Mouse (Mus musculus) midbrain, embryonic 15.5 days (tissue): ENCODE measurements around the gene Me1. TPM values are rescaled to one million over a fixed set of nuclear protein-coding genes. Genes with fewer than 3 reads are reported as not detected.

Experiments used
- ATAC-seq: fragments of 200-750 bp; cut with Nextera tagmentation; replicated peaks from 2 replicates; pipeline ENCODE4 v1.8.0; 2017; ENCODE audit warnings: moderate TSS enrichment
- H3K27ac ChIP-seq: fragments of 300-500 bp; sonication (generic); 2 replicates; pipeline ENCODE4 v1.5.1; 2015; ENCODE audit warnings: mild to moderate bottlenecking, inconsistent platforms
- H3K27me3 ChIP-seq: fragments of 300-500 bp; sonication (generic); replicated peaks from 2 replicates; pipeline ENCODE4 v1.6.1; 2015; ENCODE audit warnings: inconsistent platforms
- H3K36me3 ChIP-seq: fragments of 300-500 bp; sonication (generic); replicated peaks from 2 replicates; pipeline ENCODE4 v1.6.1; 2015; ENCODE audit warnings: inconsistent platforms
- H3K4me1 ChIP-seq: fragments of 300-500 bp; sonication (generic); 2 replicates; pipeline ENCODE4 v1.6.1; 2015; ENCODE audit warnings: inconsistent platforms
- H3K4me2 ChIP-seq: fragments of 300-500 bp; sonication (generic); 2 replicates; pipeline ENCODE4 v1.6.1; 2015; ENCODE audit warnings: inconsistent platforms, mild to moderate bottlenecking, moderate library complexity
- H3K4me3 ChIP-seq: fragments of 300-500 bp; sonication (generic); 2 replicates; pipeline ENCODE4 v1.5.1; 2015; ENCODE audit warnings: mild to moderate bottlenecking, inconsistent platforms
- H3K9ac ChIP-seq: fragments of 300-500 bp; sonication (generic); 2 replicates; pipeline ENCODE4 v1.6.1; 2015; ENCODE audit warnings: mild to moderate bottlenecking, inconsistent platforms
- H3K9me3 ChIP-seq: fragments of 300-500 bp; sonication (generic); 2 replicates; pipeline ENCODE4 v1.6.1; 2016; ENCODE audit warnings: inconsistent platforms
- WGBS: fragments of 180-500 bp; shearing (Covaris S2); methylation state at CpG from one replicate; pipeline ENCODE4 v1.1.7; 2015; ENCODE audit warnings: mixed read lengths; 5-methylcytosine and 5-hydroxymethylcytosine counted together
- polyA plus RNA-seq: library from polyadenylated mRNA; unstranded; fragments of >200 nt; fragmentation: Nextera tagmentation; extraction: Ambion mirVana; gene quantifications from 2 replicates; pipeline ENCODE4 v1.2.1, GENCODE M21; 2015

Me1 gene
- polyA plus RNA-seq, 1 experiment from 2014 or later: 40.6 TPM

- no peaks in the 10 kb centered on the region for H3K36me3 ChIP-seq
- no peaks in the 10 kb centered on the region for H3K9me3 ChIP-seq
- no peaks in the 10 kb centered on the region; the same call in 1 of the 2 replicates for H3K4me1 ChIP-seq
- H3K27ac ChIP-seq: peak overlapping the region; percentile 52; the same call in 1 of the 2 replicates
- no peaks in the 10 kb centered on the region for H3K27me3 ChIP-seq
- H3K9ac ChIP-seq: no peak overlapping the region
- WGBS: 64% methylated on average over 5 of the region's 5 CpGs
- H3K4me2 ChIP-seq: no peak overlapping the region
- ATAC-seq: peak; percentile 34
- H3K4me3 ChIP-seq: no peak overlapping the region
Measured at GRCm38 (mm10) chr9:86726381-86726720, 30.6 kb upstream of the Me1 start.

GRCm38 (mm10) chr9:86725604-86726380 is 30.0 kb upstream of the Me1 start:
- ATAC-seq: peak; percentile 77
- 40% methylated on average over 7 of the region's 7 CpGs for WGBS

GRCm38 (mm10) chr9:86725066-86725465 is 29.3 kb upstream of the Me1 start:
- no peak for ATAC-seq
- Histone ChIP-seq H3K36me3 (no peaks in the 10 kb centered on the region), H3K27ac (peak overlapping the region; percentile 52; the same call in 1 of the 2 replicates), H3K4me2 (no peak overlapping the region), H3K9me3 (no peaks in the 10 kb centered on the region), H3K9ac (no peak overlapping the region), H3K4me1 (no peaks in the 10 kb centered on the region; the same call in 1 of the 2 replicates), H3K27me3 (no peaks in the 10 kb centered on the region), H3K4me3 (no peak overlapping the region)
- WGBS: 95% methylated on average over 4 of the region's 4 CpGs

More at GRCm38 (mm10) chr9:86725604-86726380, 30.0 kb upstream of the Me1 start:
- no peak overlapping the region for H3K9ac ChIP-seq
- no peaks in the 10 kb centered on the region for H3K36me3 ChIP-seq
- H3K4me3 ChIP-seq: no peak overlapping the region
- no peak overlapping the region for H3K4me2 ChIP-seq
- H3K27me3 ChIP-seq: no peaks in the 10 kb centered on the region
- H3K9me3 ChIP-seq: no peaks in the 10 kb centered on the region
- peak overlapping the region; percentile 52 for H3K27ac ChIP-seq
- no peaks in the 10 kb centered on the region; the same call in 1 of the 2 replicates for H3K4me1 ChIP-seq

DNA sequence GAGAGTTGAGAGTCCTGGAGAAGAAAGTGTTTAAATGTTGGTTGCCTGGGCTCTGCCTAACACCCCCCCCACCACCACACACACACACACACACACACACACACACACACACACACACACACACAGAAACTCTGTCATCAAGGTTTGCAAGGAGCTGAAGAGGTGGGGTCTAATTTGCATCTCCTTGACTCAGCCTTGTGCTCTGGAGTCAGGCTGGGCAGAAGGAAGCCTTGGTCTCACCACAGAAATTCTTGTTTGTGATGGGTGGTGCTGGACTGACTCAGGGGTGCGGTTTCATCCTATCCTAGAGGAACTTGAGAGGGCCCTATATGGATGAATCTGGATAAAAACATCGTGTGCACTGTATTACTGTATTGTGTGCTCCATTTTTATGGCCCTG is 25.0 kb upstream of the Me1 start:
- no peak for ATAC-seq
- no peak overlapping the region for H3K9ac ChIP-seq
- no peaks in the 10 kb centered on the region for H3K36me3 ChIP-seq
- H3K27ac ChIP-seq: no peak overlapping the region
- no peak overlapping the region for H3K4me2 ChIP-seq
- H3K4me1 ChIP-seq: no peaks in the 10 kb centered on the region; the same call in 1 of the 2 replicates
- H3K9me3 ChIP-seq: no peaks in the 10 kb centered on the region
- no peak overlapping the region for H3K4me3 ChIP-seq
- WGBS: 84% methylated on average over 2 of the region's 2 CpGs
- H3K27me3 ChIP-seq: no peaks in the 10 kb centered on the region

DNA sequence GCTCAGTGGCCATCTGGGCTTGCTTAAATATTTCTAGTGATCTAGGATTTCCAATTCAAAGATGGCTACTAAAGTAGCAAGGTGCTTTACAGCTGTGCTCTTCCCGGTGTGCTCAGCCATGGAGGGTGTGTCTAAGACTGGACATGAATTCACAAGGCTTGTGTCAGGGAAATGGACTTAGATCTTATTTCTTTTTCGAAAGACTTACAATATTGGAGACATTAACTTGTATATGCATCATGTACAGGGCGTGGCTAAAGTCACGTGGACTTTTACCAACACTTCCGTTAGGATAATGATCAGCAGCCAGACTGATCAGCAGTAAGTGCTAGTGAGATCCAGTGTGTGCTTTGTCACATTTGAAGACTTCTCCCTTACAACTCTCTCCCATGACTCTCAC is 24.5 kb upstream of the Me1 start:
- Histone ChIP-seq H3K4me2 (no peak overlapping the region), H3K36me3 (no peaks in the 10 kb centered on the region), H3K27me3 (no peaks in the 10 kb centered on the region), H3K9ac (no peak overlapping the region), H3K9me3 (no peaks in the 10 kb centered on the region), H3K4me3 (no peak overlapping the region), H3K4me1 (no peaks in the 10 kb centered on the region), H3K27ac (no peak overlapping the region)
- WGBS: 92% methylated on average over 5 of the region's 5 CpGs
- ATAC-seq: no peak

GRCm38 (mm10) chr9:86717119-86717518 is 21.4 kb upstream of the Me1 start:
- H3K9me3 ChIP-seq: no peaks in the 10 kb centered on the region
- WGBS: 80% methylated on average over 5 of the region's 5 CpGs
- no peaks in the 10 kb centered on the region for H3K36me3 ChIP-seq
- H3K27ac ChIP-seq: no peak overlapping the region
- H3K27me3 ChIP-seq: no peaks in the 10 kb centered on the region
- H3K4me2 ChIP-seq: no peak overlapping the region
- no peaks in the 10 kb centered on the region for H3K4me1 ChIP-seq
- no peak overlapping the region for H3K4me3 ChIP-seq
- ATAC-seq: no peak
- H3K9ac ChIP-seq: no peak overlapping the region

DNA sequence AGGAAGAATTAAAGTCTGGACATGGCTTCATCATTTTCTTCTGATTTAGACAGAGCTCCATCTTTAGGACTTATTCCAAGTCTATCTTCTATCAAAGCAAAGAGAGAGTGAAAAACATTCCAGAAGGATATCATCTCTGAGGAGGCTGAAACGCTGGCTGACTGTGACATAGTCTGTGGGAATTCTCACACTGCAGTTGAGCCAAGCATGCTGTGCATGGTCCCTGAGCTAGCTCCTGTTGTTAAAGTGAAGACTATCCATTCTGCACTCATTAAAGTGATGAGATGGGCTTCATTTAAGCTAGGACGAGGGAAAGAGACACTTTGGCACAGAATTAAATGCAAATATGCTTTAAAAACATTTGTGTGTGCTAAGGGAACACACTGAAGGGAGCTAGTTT is 20.8 kb upstream of the Me1 start:
- 66% methylated on average over 2 of the region's 2 CpGs for WGBS
- H3K9ac ChIP-seq: no peak overlapping the region
- H3K4me3 ChIP-seq: no peak overlapping the region
- H3K9me3 ChIP-seq: no peaks in the 10 kb centered on the region
- no peaks in the 10 kb centered on the region for H3K4me1 ChIP-seq
- ATAC-seq: no peak
- no peak overlapping the region for H3K27ac ChIP-seq
- no peak overlapping the region for H3K4me2 ChIP-seq
- no peaks in the 10 kb centered on the region for H3K36me3 ChIP-seq
- no peaks in the 10 kb centered on the region for H3K27me3 ChIP-seq

GRCm38 (mm10) chr9:86714089-86714488 is 18.3 kb upstream of the Me1 start:
- Histone ChIP-seq H3K4me3 (no peak overlapping the region), H3K36me3 (no peaks in the 10 kb centered on the region), H3K9ac (no peak overlapping the region), H3K4me2 (no peak overlapping the region), H3K27ac (no peak overlapping the region), H3K9me3 (no peaks in the 10 kb centered on the region), H3K4me1 (no peaks in the 10 kb centered on the region), H3K27me3 (no peaks in the 10 kb centered on the region)
- ATAC-seq: no peak
- WGBS: 86% methylated on average over 3 of the region's 3 CpGs

DNA sequence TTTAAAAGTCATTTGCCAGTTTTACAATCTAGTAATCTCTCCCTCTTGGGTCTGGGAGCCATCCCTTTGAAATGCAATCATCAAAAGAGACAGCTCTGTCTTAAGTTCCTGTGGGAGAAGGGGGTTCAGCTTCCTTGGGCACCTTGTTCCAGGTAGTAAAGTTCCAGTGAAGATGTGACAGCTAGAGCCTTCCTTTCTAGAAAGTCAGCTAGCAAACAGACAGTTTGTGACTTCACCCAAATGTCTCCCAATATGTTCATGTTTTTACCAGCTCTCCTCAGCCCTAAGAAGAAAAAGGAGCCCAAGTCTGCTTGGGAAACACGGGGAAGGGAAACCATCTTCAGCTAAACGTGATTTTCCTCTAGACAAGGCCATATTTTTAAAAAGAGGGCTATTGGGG is 16.9 kb upstream of the Me1 start:
- H3K4me3 ChIP-seq: no peak overlapping the region
- H3K27me3 ChIP-seq: no peaks in the 10 kb centered on the region
- no peak for ATAC-seq
- no peak overlapping the region for H3K27ac ChIP-seq
- no peaks in the 10 kb centered on the region for H3K36me3 ChIP-seq
- no peaks in the 10 kb centered on the region for H3K4me1 ChIP-seq
- no peaks in the 10 kb centered on the region for H3K9me3 ChIP-seq
- H3K4me2 ChIP-seq: no peak overlapping the region
- no peak overlapping the region for H3K9ac ChIP-seq
- 78% methylated on average over 2 of the region's 2 CpGs for WGBS

- Histone ChIP-seq H3K4me3 (no peak overlapping the region), H3K4me1 (no peaks in the 10 kb centered on the region), H3K9ac (no peak overlapping the region), H3K27ac (no peak overlapping the region), H3K9me3 (no peaks in the 10 kb centered on the region), H3K4me2 (no peak overlapping the region), H3K36me3 (no peaks in the 10 kb centered on the region), H3K27me3 (no peaks in the 10 kb centered on the region)
- ATAC-seq: no peak
- WGBS: 94% methylated on average over 2 of the region's 2 CpGs
Measured at GRCm38 (mm10) chr9:86710091-86710634, 14.4 kb upstream of the Me1 start.

DNA sequence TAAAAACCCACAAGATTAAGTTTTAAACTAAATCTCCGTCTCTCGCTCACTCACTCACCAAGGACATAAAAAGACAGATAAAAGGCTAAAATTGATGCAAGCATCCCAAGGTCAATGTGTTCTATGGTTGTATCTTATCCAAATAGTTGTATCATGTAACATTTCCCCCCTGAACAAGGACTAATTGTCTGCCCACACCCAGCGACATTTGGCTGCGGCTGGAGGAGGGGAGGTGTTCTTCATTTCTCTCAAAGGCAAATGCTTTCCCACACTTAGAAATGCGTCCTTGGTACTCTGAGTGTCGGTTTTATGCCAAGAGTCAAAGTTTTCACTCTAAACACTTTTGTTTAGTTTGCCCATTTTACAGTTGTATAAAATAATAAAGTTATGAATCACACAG is 13.2 kb upstream of the Me1 start:
- Histone ChIP-seq H3K27ac (no peak overlapping the region), H3K27me3 (no peaks in the 10 kb centered on the region), H3K36me3 (no peaks in the 10 kb centered on the region), H3K9me3 (no peaks in the 10 kb centered on the region), H3K4me3 (no peak overlapping the region), H3K4me2 (no peak overlapping the region), H3K4me1 (no peaks in the 10 kb centered on the region), H3K9ac (no peak overlapping the region)
- WGBS: 79% methylated on average over 6 of the region's 6 CpGs
- no peak for ATAC-seq

DNA sequence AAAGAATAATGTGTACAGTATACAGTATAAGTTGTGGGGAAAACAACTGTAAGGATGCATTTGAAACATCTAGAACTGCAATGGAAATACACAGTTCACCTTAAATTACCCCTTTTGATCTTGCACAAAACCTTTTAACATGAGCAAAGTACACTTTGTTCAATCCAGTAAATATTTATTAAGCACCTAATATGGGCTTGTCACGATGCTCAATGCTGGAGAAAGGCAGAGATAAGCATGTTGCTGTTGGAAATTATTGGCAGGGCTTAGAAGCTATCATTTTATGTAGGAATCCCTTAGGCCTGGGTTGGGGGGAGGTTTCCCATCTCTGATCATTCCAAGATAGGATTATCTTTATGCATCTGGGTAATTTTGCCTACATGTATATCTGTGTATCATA is 11.7 kb upstream of the Me1 start:
- H3K9ac ChIP-seq: no peak overlapping the region
- ATAC-seq: no peak
- H3K4me2 ChIP-seq: no peak overlapping the region
- no peaks in the 10 kb centered on the region for H3K9me3 ChIP-seq
- WGBS: 61% methylated on average over 1 of the region's 1 CpGs
- no peaks in the 10 kb centered on the region for H3K27me3 ChIP-seq
- H3K27ac ChIP-seq: no peak overlapping the region
- H3K36me3 ChIP-seq: no peaks in the 10 kb centered on the region
- no peak overlapping the region for H3K4me3 ChIP-seq
- H3K4me1 ChIP-seq: no peaks in the 10 kb centered on the region

- Histone ChIP-seq H3K4me1 (no peaks in the 10 kb centered on the region), H3K9ac (no peak overlapping the region), H3K27ac (no peak overlapping the region), H3K4me3 (no peak overlapping the region), H3K9me3 (no peaks in the 10 kb centered on the region), H3K27me3 (no peaks in the 10 kb centered on the region), H3K4me2 (no peak overlapping the region), H3K36me3 (no peaks in the 10 kb centered on the region)
- 23% methylated on average over 2 of the region's 2 CpGs for WGBS
- ATAC-seq: no peak
Measured at GRCm38 (mm10) chr9:86701844-86702243, 6.1 kb upstream of the Me1 start.
